Mouse (Mus musculus): ENCODE results near the gene Vmn1r236. TPM values are rescaled to one million over a fixed set of nuclear protein-coding genes. Genes with fewer than 3 reads are reported as not detected.

The Vmn1r236 gene
- total RNA-seq (2023): not detected

DNA sequence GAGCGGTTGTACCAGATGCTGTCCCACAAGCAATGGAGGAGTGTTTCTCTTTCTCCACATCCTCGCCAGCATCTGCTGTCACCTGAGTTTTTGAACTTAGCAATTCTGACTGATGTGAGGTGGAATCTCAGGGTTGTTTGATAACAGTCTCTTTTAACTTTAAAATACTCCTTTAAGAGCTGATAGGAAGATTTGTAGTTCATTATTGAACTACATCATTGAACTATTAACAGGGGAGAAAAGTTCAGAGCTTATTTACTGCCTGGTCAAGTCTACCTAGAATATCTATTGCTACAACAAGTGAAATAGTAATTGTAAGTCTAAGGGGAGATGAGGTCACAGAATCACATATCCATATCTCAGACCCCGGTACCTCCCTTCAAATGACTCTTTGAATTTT is at the start of gene Vmn1r236:
Gene Vmn1r236 (plus strand): TSS at position 301 of the 400 bp plus-strand sequence.

DNA sequence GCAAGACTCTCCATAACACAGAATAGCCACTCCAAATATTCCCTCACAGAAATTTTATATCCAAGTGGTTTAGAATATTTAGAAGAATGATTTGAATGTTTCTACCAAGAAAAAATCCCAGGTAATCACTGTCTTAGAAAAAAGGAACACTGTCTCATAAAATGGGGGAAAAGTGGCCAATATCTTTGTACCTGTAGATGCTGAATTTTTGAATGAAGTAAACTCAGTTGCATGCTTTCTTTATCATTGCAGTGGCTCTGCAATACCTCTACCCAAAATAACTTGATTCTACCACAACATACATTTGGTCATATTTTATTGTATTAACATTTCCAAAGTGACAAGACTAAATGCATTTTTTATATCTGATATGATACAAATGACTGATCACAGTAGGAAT is 26.6 kb upstream of the Vmn1r236 start, which contains the start of gene Vmn1r235:
Gene Vmn1r235 (plus strand): TSS at position 301 of the 400 bp plus-strand sequence.

DNA sequence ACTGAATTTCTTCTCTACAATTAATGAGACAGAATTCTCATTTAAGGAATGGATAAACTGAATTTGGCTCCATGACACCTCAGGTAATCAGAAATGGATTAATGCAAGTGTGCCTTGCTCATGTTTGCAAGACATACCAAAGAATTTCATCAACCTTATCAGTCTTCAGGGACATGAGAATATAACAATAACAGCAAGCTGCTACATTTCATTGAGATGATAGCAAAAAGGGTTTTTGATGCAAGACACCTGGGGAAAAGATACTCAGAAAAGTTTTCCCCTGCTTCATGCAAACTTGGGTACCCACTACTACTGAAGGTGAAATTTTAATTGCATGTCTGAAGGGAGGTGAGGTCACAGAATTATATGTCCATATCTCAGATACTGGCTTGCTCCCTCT is 28.8 kb downstream of the Vmn1r236 start, which contains the start of gene Vmn1r237:
Gene Vmn1r237 (plus strand): TSS at position 301 of the 400 bp plus-strand sequence.

Other genes starting within 250 kb of the Vmn1r236 start
- gene Vmn1r234, start 56.9 kb upstream of the Vmn1r236 start, total RNA-seq (2023): not detected
- not detected for gene Vmn1r235, start 26.5 kb upstream of the Vmn1r236 start, total RNA-seq (2023)
- not detected for gene Vmn1r237, start 28.9 kb downstream of the Vmn1r236 start, total RNA-seq (2023)
- 1 to 10 TPM; 2.8 to 3.0 TPM for gene Zfp677, start 100.8 kb downstream of the Vmn1r236 start, total RNA-seq (2023)
- 1 to 10 TPM; 1.6 TPM for gene Zfp54, start 140.3 kb downstream of the Vmn1r236 start, total RNA-seq (2023)
- gene Zfp51, start 167.4 kb downstream of the Vmn1r236 start, total RNA-seq (2023): 1 to 10 TPM; 5.4 to 6.7 TPM
- 10 to 100 TPM; 12.2 to 14.5 TPM for gene Zfp53, start 206.1 kb downstream of the Vmn1r236 start, total RNA-seq (2023)